Mouse (Mus musculus): ENCODE data around the gene Cpn2.

GRCm38 (mm10) chr16:30207991-30208390 is 59.3 kb downstream of the Cpn2 start:
- TF ChIP-seq POLR2A (IDR thresholded peaks at IDR 0.05; ENCODE audit: control insufficient read depth, low read depth, low read length) (no peak), CTCF (IDR thresholded peaks at IDR 0.05; ENCODE audit: control insufficient read depth, insufficient read depth, insufficient replicate concordance, low read depth, low read length) (no peak)

Measured in testis, adult 2 months (tissue).